Mouse (Mus musculus): ENCODE results near the gene Skint1. TPM values are rescaled to one million over a fixed set of nuclear protein-coding genes. Genes with fewer than 3 reads are reported as not detected.

The Skint1 gene
- not detected in 2 replicates for polyA plus RNA-seq (2012)

- TF ChIP-seq GATA1 (IDR thresholded peaks at IDR 0.05; ENCODE audit: low read length): no peak
These were observed at the start of gene Skint1 for GRCm38 (mm10) chr4:112005969-112006368. Gene Skint1, plus strand, starts transcription at chr4:112006269.

- no peak for TF ChIP-seq GATA1 (IDR thresholded peaks at IDR 0.05; ENCODE audit: low read length)
These were observed 44.8 kb upstream of the Skint1 start for GRCm38 (mm10) chr4:111961309-111961708.

GRCm38 (mm10) chr4:111963669-111964068, 42.4 kb upstream of the Skint1 start:
- TF ChIP-seq GATA1 (IDR thresholded peaks at IDR 0.05; ENCODE audit: low read length): no peak

GRCm38 (mm10) chr4:111972623-111973022, 33.4 kb upstream of the Skint1 start, which contains the start of gene Skint7:
Gene Skint7, plus strand, starts transcription at chr4:111972923.
- TF ChIP-seq GATA1 (IDR thresholded peaks at IDR 0.05; ENCODE audit: low read length): no peak

- no peak for TF ChIP-seq GATA1 (IDR thresholded peaks at IDR 0.05; ENCODE audit: low read length)
These were observed 65.6 kb downstream of the Skint1 start, which contains the start of gene Skint4 for GRCm38 (mm10) chr4:112071716-112072115. Gene Skint4, plus strand, starts transcription at chr4:112072016.

Other genes with a start within 250 kb of the Skint1 start
- gene Slc5a9, start 103.4 kb upstream of the Skint1 start, polyA plus RNA-seq (2012): not detected in 2 replicates
- not detected in 2 replicates for gene Skint8, start 86.9 kb upstream of the Skint1 start, polyA plus RNA-seq (2012)
- gene Skint7, start 33.3 kb upstream of the Skint1 start, polyA plus RNA-seq (2012): not detected in 2 replicates
- gene Skint4, start 65.7 kb downstream of the Skint1 start, polyA plus RNA-seq (2012): not detected in 2 replicates
- gene Skint3, start 226.0 kb downstream of the Skint1 start, polyA plus RNA-seq (2012): not detected in 2 replicates